Mouse (Mus musculus): Measurements from ENCODE around the gene Nav2. TPM values are rescaled to one million over a fixed set of nuclear protein-coding genes. Genes with fewer than 3 reads are reported as not detected.

The Nav2 gene
- total RNA-seq, 2 experiments from 2014 or later, result 42.4 to 52.9 TPM

- intact Hi-C loops (cut with DNase I), result no loop called here
- peak in 1 of 2 experiments; percentile 36 for DNase-seq
Observed at GRCm38 (mm10) chr7:49258088-49258487, 349.6 kb downstream of the Nav2 start.

- intact Hi-C loops (cut with DNase I), result no loop called here
- DNase-seq, result peak; percentile 55 to 59
Observed at GRCm38 (mm10) chr7:49261941-49262511, 353.5 kb downstream of the Nav2 start.

GRCm38 (mm10) chr7:49266422-49266821 is 357.9 kb downstream of the Nav2 start:
- intact Hi-C loops (cut with DNase I), result no loop called here
- peak; percentile 61 to 62 for DNase-seq

GRCm38 (mm10) chr7:49267621-49268325 is 359.3 kb downstream of the Nav2 start:
- DNase-seq, result no peak
- intact Hi-C loops (cut with DNase I), result no loop called here

GRCm38 (mm10) chr7:49268401-49268921 is 359.9 kb downstream of the Nav2 start:
- intact Hi-C loops (cut with DNase I), result no loop called here
- no peak for DNase-seq

- no peak for DNase-seq
Observed at GRCm38 (mm10) chr7:49270855-49271254, 362.3 kb downstream of the Nav2 start.

GRCm38 (mm10) chr7:49272445-49273439 is 364.2 kb downstream of the Nav2 start:
- intact Hi-C loops (cut with DNase I), result loop anchor here (1.0 kb wide), 2 partner anchors 22 to 140 kb away; no protein-coding TSS in a partner anchor
- DNase-seq, result peak; percentile 78 to 79

More at GRCm38 (mm10) chr7:49270855-49271254, 362.3 kb downstream of the Nav2 start:
- intact Hi-C loops (cut with DNase I), result no loop called here

- intact Hi-C loops (cut with DNase I), result no loop called here
- DNase-seq, result no peak
Observed at GRCm38 (mm10) chr7:49273907-49274656, 365.6 kb downstream of the Nav2 start.

- intact Hi-C loops (cut with DNase I), result loop anchor here (5.0 kb wide), 1 partner anchor 148 kb away; no protein-coding TSS in a partner anchor
- DNase-seq, result no peak
Observed at GRCm38 (mm10) chr7:49274676-49275075, 366.2 kb downstream of the Nav2 start.

GRCm38 (mm10) chr7:49276163-49276562 is 367.6 kb downstream of the Nav2 start:
- DNase-seq, result no peak
- intact Hi-C loops (cut with DNase I), result loop anchor here (5.0 kb wide), 1 partner anchor 146 kb away; no protein-coding TSS in a partner anchor

GRCm38 (mm10) chr7:49277685-49278084 is 369.2 kb downstream of the Nav2 start:
- DNase-seq, result no peak
- intact Hi-C loops (cut with DNase I), result loop anchor here (5.0 kb wide), 1 partner anchor 145 kb away; no protein-coding TSS in a partner anchor

GRCm38 (mm10) chr7:49278531-49278930 is 370.0 kb downstream of the Nav2 start:
- intact Hi-C loops (cut with DNase I), result loop anchor here (5.0 kb wide), 1 partner anchor 144 kb away; no protein-coding TSS in a partner anchor
- DNase-seq, result no peak

- intact Hi-C loops (cut with DNase I), result no loop called here
- no peak for DNase-seq
Observed at GRCm38 (mm10) chr7:49280427-49280826, 371.9 kb downstream of the Nav2 start.

GRCm38 (mm10) chr7:49282446-49282845 is 373.9 kb downstream of the Nav2 start:
- intact Hi-C loops (cut with DNase I), result no loop called here
- no peak for DNase-seq

- intact Hi-C loops (cut with DNase I), result no loop called here
- DNase-seq, result no peak
Observed at GRCm38 (mm10) chr7:49283507-49284361, 375.2 kb downstream of the Nav2 start.

GRCm38 (mm10) chr7:49288186-49288585 is 379.7 kb downstream of the Nav2 start:
- no peak for DNase-seq
- intact Hi-C loops (cut with DNase I), result no loop called here

- intact Hi-C loops (cut with DNase I), result no loop called here
Observed at GRCm38 (mm10) chr7:49290308-49290707, 381.8 kb downstream of the Nav2 start.

GRCm38 (mm10) chr7:49291208-49291892 is 382.8 kb downstream of the Nav2 start:
- intact Hi-C loops (cut with DNase I), result no loop called here
- no peak for DNase-seq

More at GRCm38 (mm10) chr7:49290308-49290707, 381.8 kb downstream of the Nav2 start:
- DNase-seq, result no peak

Data from heart, postnatal 36 days (tissue).